Mouse (Mus musculus) ES-Bruce4 (cell line): Measurements from ENCODE around the gene Selenof. TPM values are rescaled to one million over a fixed set of nuclear protein-coding genes. Genes with fewer than 3 reads are reported as not detected.
A peak's percentile ranks its signal among the peaks of the same experiment; 100 is the strongest.

Experiments
- H3K27ac ChIP-seq: 2 replicates; pipeline ENCODE4 v1.5.1; 2012; ENCODE audit warnings: low read length, inconsistent platforms; ENCODE audit not compliant: insufficient read depth
- H3K27me3 ChIP-seq: 2 replicates; pipeline ENCODE4 v1.6.1; 2012; ENCODE audit warnings: mild to moderate bottlenecking, low read length, inconsistent platforms; ENCODE audit not compliant: control insufficient read depth, poor library complexity, insufficient read depth, severe bottlenecking
- H3K36me3 ChIP-seq: 2 replicates; pipeline ENCODE4 v1.6.1; 2012; ENCODE audit warnings: inconsistent platforms, mild to moderate bottlenecking, low read length, moderate library complexity; ENCODE audit not compliant: control insufficient read depth, poor library complexity, insufficient read depth, severe bottlenecking
- H3K4me1 ChIP-seq: one replicate; pipeline ENCODE4 v1.8.1; 2011; ENCODE audit warnings: low read length; ENCODE audit not compliant: control insufficient read depth, insufficient read depth
- H3K4me3 ChIP-seq: 2 replicates; pipeline ENCODE4 v1.5.1; 2011; ENCODE audit warnings: low read depth, mild to moderate bottlenecking, low read length
- H3K9ac ChIP-seq: 2 replicates; pipeline ENCODE4 v1.6.1; 2012; ENCODE audit warnings: low read depth, mild to moderate bottlenecking, inconsistent platforms; ENCODE audit not compliant: poor library complexity, severe bottlenecking
- H3K9me3 ChIP-seq: replicated peaks from 2 replicates; pipeline ENCODE4 v1.6.1; 2012; ENCODE audit warnings: mild to moderate bottlenecking, low read length, inconsistent platforms; ENCODE audit not compliant: control insufficient read depth, poor library complexity, insufficient read depth, severe bottlenecking
- CTCF ChIP-seq: IDR thresholded peaks from one replicate; pipeline ENCODE4 v1.8.1; 2011; ENCODE audit warnings: low read depth, low read length
- EP300 ChIP-seq: IDR thresholded peaks from 2 replicates; pipeline ENCODE4 v1.6.1; 2011; ENCODE audit warnings: low read depth, low read length; ENCODE audit not compliant: insufficient read depth
- POLR2A ChIP-seq: IDR thresholded peaks from one replicate; pipeline ENCODE4 v1.8.1; 2011; ENCODE audit warnings: low read length; ENCODE audit not compliant: insufficient read depth
- polyA plus RNA-seq: library from polyadenylated mRNA; stranded (reverse); fragments of >200 nt; gene quantifications from 2 replicates; pipeline ENCODE4 v1.2.4, GENCODE M21; 2011; ENCODE audit warnings: low read depth; ENCODE audit not compliant: missing spikeins, insufficient read depth, insufficient read length

The Selenof gene
- polyA plus RNA-seq, 1 experiment, result 227 TPM

- no peak for TF ChIP-seq EP300
- TF ChIP-seq POLR2A, result no peak
- TF ChIP-seq CTCF, result no peak
- H3K27me3 ChIP-seq, result no peaks in the 10 kb centered on the region
- no peaks in the 10 kb centered on the region for H3K9me3 ChIP-seq
- peaks cover 1% of the 10 kb centered on the region for H3K4me1 ChIP-seq
- no peaks in the 10 kb centered on the region for H3K36me3 ChIP-seq
- H3K27ac ChIP-seq, result no peak overlapping the region
- H3K4me3 ChIP-seq, result no peak overlapping the region
- no peak overlapping the region for H3K9ac ChIP-seq
Observed at GRCm38 (mm10) chr3:144550036-144550435, 20.1 kb upstream of the Selenof start.

- H3K36me3 ChIP-seq, result no peaks in the 10 kb centered on the region
- no peak overlapping the region for H3K27ac ChIP-seq
- H3K9ac ChIP-seq, result no peak overlapping the region
- H3K27me3 ChIP-seq, result no peaks in the 10 kb centered on the region
- TF ChIP-seq EP300 (no peak), POLR2A (no peak), CTCF (no peak)
- H3K9me3 ChIP-seq, result no peaks in the 10 kb centered on the region
- no peak overlapping the region for H3K4me3 ChIP-seq
- peaks cover 3% of the 10 kb centered on the region for H3K4me1 ChIP-seq
Observed at GRCm38 (mm10) chr3:144550659-144551058, 19.4 kb upstream of the Selenof start.

DNA sequence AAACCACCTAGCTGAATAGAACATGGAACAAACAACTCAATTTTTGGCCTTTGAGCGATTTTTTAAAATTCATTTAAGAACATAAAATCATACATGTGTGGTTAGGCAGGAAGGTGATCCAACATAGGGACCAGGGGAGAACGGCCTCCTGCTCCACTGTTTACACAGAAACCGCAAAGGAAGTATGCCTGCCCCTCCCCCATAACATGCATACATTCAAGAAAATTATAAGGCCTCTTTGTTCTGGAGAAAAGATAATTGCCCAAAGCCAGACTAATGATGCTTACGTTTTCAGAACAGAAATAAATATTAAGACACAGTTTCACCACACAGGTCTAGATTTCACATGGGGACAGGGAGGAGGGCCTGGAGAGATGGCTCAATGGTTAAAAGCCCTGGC, 18.7 kb upstream of the Selenof start:
- no peak overlapping the region for H3K9ac ChIP-seq

DNA sequence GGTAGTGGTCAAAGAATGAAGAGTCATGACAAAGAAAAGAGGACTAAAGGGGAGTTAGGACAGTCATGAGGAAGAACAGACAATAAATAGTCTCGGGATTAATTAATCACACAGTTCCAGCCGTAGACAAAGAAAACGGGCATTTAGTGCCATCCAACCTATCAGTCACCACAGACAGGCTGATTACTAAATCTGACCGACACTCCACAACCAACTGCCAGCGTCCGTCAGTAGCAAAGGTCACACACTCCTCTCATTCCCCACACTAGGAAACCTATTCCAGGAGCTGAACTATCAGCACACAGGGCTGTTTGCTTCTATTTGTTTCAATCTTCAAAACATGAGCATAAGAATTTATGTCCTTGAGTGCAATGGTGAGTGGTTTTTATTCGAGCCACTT, 16.2 kb upstream of the Selenof start:
- Histone ChIP-seq H3K27me3 (no peaks in the 10 kb centered on the region), H3K9me3 (no peaks in the 10 kb centered on the region), H3K36me3 (no peaks in the 10 kb centered on the region), H3K9ac (no peak overlapping the region), H3K4me3 (no peak overlapping the region), H3K4me1 (peaks cover 3% of the 10 kb centered on the region), H3K27ac (no peak overlapping the region)
- TF ChIP-seq EP300, result no peak
- TF ChIP-seq CTCF, result no peak
- TF ChIP-seq POLR2A, result no peak

More for the DNA sequence above, 18.7 kb upstream of the Selenof start:
- Histone ChIP-seq H3K36me3 (no peaks in the 10 kb centered on the region), H3K4me1 (peaks cover 3% of the 10 kb centered on the region), H3K4me3 (no peak overlapping the region), H3K27ac (no peak overlapping the region), H3K27me3 (no peaks in the 10 kb centered on the region), H3K9me3 (no peaks in the 10 kb centered on the region)
- TF ChIP-seq CTCF, result no peak

- H3K4me3 ChIP-seq, result no peak overlapping the region
Observed at GRCm38 (mm10) chr3:144554503-144554902, 15.6 kb upstream of the Selenof start.

GRCm38 (mm10) chr3:144555144-144555543, 15.0 kb upstream of the Selenof start:
- H3K4me1 ChIP-seq, result peaks cover 3% of the 10 kb centered on the region
- TF ChIP-seq CTCF (no peak), EP300 (peak; percentile 80)
- no peak overlapping the region for H3K4me3 ChIP-seq
- H3K36me3 ChIP-seq, result no peaks in the 10 kb centered on the region
- H3K9ac ChIP-seq, result peak overlapping the region; percentile 43; the same call in 1 of the 2 replicates
- H3K27ac ChIP-seq, result no peak overlapping the region; the same call in 1 of the 2 replicates
- H3K27me3 ChIP-seq, result no peaks in the 10 kb centered on the region
- H3K9me3 ChIP-seq, result no peaks in the 10 kb centered on the region

More at GRCm38 (mm10) chr3:144554503-144554902, 15.6 kb upstream of the Selenof start:
- Histone ChIP-seq H3K9me3 (no peaks in the 10 kb centered on the region), H3K36me3 (no peaks in the 10 kb centered on the region), H3K9ac (no peak overlapping the region), H3K4me1 (peaks cover 3% of the 10 kb centered on the region), H3K27me3 (no peaks in the 10 kb centered on the region), H3K27ac (no peak overlapping the region)
- TF ChIP-seq CTCF (no peak), EP300 (no peak), POLR2A (no peak)
